Mouse (Mus musculus) granulocyte monocyte progenitor cell, adult 5-6 weeks (primary cell): ENCODE measurements around the gene Tango2. TPM values are rescaled to one million over a fixed set of nuclear protein-coding genes. Genes with fewer than 3 reads are reported as not detected.

ENCODE experiments used
- ATAC-seq: replicated peaks from 2 replicates; pipeline ENCODE4 v1.8.0; 2016; ENCODE audit warnings: mild to moderate bottlenecking, moderate TSS enrichment, inconsistent platforms; ENCODE audit not compliant: poor library complexity, severe bottlenecking
- total RNA-seq, 2 experiments: library from RNA; stranded (forward) in 1 of 2; stranded (reverse) in 1 of 2; fragments of 200-712, 200-1000 nt in 1 of 2; fragments of >200 nt in 1 of 2; fragmentation: Nextera tagmentation in 1 of 2; gene quantifications; 2 replicates each; pipeline ENCODE4 v1.2.3; 2014 to 2017

Tango2 gene
- total RNA-seq, 2 experiments from 2014 or later = 5.4 to 30.5 TPM

- ATAC-seq = no peak
These were observed 79.7 kb downstream of the Tango2 start for GRCm38 (mm10) chr16:18268182-18268581.

- ATAC-seq = no peak
These were observed 82.9 kb downstream of the Tango2 start for GRCm38 (mm10) chr16:18265024-18265423.

GRCm38 (mm10) chr16:18258221-18258620 is 89.7 kb downstream of the Tango2 start, which contains the start of gene Gm49776:
Gm49776 (minus strand) TSS chr16:18258321.
- ATAC-seq = no peak

- ATAC-seq = no peak
These were observed 94.0 kb downstream of the Tango2 start for GRCm38 (mm10) chr16:18253866-18254265.

GRCm38 (mm10) chr16:18252736-18253135 is 95.2 kb downstream of the Tango2 start:
- ATAC-seq = no peak

- ATAC-seq = no peak
These were observed 96.8 kb downstream of the Tango2 start for GRCm38 (mm10) chr16:18250828-18251790.

Other genes starting within 250 kb of the Tango2 start
- 4.5 and 14.7 TPM in 2 replicates for gene Rtn4r, start 220.5 kb downstream of the Tango2 start, total RNA-seq (2014; fragmentation: Nextera tagmentation)
- gene Rtn4r, start 220.5 kb downstream of the Tango2 start, total RNA-seq (2017) = 2.7 and 2.9 TPM in 2 replicates
- gene Ccdc188, start 130.2 kb downstream of the Tango2 start, total RNA-seq (2014; fragmentation: Nextera tagmentation) = not detected in 2 replicates
- gene Ccdc188, start 130.2 kb downstream of the Tango2 start, total RNA-seq (2017) = not detected in 2 replicates
- gene Zdhhc8, start 113.0 kb downstream of the Tango2 start, total RNA-seq (2014; fragmentation: Nextera tagmentation) = 9.7 and 11.4 TPM in 2 replicates
- 2.3 and 3.6 TPM in 2 replicates for gene Zdhhc8, start 113.0 kb downstream of the Tango2 start, total RNA-seq (2017)
- 153 and 177 TPM in 2 replicates for gene Trmt2a, start 99.4 kb downstream of the Tango2 start, total RNA-seq (2014; fragmentation: Nextera tagmentation)
- 99.7 and 109 TPM in 2 replicates for gene Trmt2a, start 99.4 kb downstream of the Tango2 start, total RNA-seq (2017)
- gene Ranbp1, start 99.4 kb downstream of the Tango2 start, total RNA-seq (2014; fragmentation: Nextera tagmentation) = 485 and 506 TPM in 2 replicates
- gene Ranbp1, start 99.4 kb downstream of the Tango2 start, total RNA-seq (2017) = 446 and 556 TPM in 2 replicates
- gene Gm49776, start 89.8 kb downstream of the Tango2 start, total RNA-seq (2014; fragmentation: Nextera tagmentation) = 2.1 TPM in 1 of 2 replicates, not detected in the other
- not detected in 2 replicates for gene Gm49776, start 89.8 kb downstream of the Tango2 start, total RNA-seq (2017)
- 48.5 and 52.2 TPM in 2 replicates for gene Dgcr8, start 58.9 kb downstream of the Tango2 start, total RNA-seq (2014; fragmentation: Nextera tagmentation)
- 46.3 and 54.4 TPM in 2 replicates for gene Dgcr8, start 58.9 kb downstream of the Tango2 start, total RNA-seq (2017)
- 1.8 and 1.9 TPM in 2 replicates for gene Arvcf, start 79 bp upstream of the Tango2 start, total RNA-seq (2014; fragmentation: Nextera tagmentation)
- 0.21 and 2.8 TPM in 2 replicates for gene Arvcf, start 79 bp upstream of the Tango2 start, total RNA-seq (2017)
- 13.1 and 28.8 TPM in 2 replicates for gene Txnrd2, start 78.3 kb upstream of the Tango2 start, total RNA-seq (2014; fragmentation: Nextera tagmentation)
- 8.8 and 9.7 TPM in 2 replicates for gene Txnrd2, start 78.3 kb upstream of the Tango2 start, total RNA-seq (2017)
- 40.4 and 48.4 TPM in 2 replicates for gene Comt, start 78.7 kb upstream of the Tango2 start, total RNA-seq (2014; fragmentation: Nextera tagmentation)
- 34.1 and 34.6 TPM in 2 replicates for gene Comt, start 78.7 kb upstream of the Tango2 start, total RNA-seq (2017)
- gene Gnb1l, start 150.6 kb upstream of the Tango2 start, total RNA-seq (2014; fragmentation: Nextera tagmentation) = 9.5 and 13.8 TPM in 2 replicates
- gene Gnb1l, start 150.6 kb upstream of the Tango2 start, total RNA-seq (2017) = 3.3 and 7.5 TPM in 2 replicates
- gene Rtl10, start 150.8 kb upstream of the Tango2 start, total RNA-seq (2014; fragmentation: Nextera tagmentation) = 9.0 and 16.0 TPM in 2 replicates
- 0.88 and 2.4 TPM in 2 replicates for gene Rtl10, start 150.8 kb upstream of the Tango2 start, total RNA-seq (2017)
- gene Tbx1, start 242.6 kb upstream of the Tango2 start, total RNA-seq (2014; fragmentation: Nextera tagmentation) = not detected in 2 replicates
- not detected in 2 replicates for gene Tbx1, start 242.6 kb upstream of the Tango2 start, total RNA-seq (2017)